Mouse (Mus musculus): ENCODE data around the gene Ago1.

Gene Ago1

DNA sequence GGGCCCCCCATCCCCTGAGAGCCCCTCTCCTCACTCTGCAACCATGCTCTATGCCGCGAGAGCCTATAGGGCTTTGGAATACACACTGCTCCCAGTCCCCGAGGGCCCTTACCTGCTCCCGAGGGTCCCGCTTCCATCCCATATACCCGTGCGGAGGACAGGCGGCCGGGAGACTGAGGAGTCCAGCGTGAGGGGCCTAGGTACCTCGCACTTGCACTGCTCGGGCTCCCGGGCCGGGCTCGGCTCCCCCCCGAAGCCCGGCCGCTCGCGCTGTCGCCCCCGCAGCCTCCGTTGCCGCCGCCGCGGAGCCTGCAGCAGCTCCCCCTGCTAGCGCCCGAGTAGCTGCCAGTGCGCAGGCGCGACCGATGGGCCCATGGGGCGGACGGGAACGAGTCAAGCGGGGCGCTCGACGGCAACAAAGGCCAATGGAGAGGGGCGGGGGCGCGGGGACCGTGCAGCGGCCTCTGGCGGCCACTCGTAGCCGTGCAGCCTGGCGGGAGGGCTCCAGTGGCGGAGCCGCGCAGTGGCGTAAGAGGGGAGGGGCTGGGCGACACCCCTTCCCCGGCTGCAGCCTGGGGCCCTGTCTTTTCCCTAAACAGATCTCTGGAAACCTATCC is at the start of gene Ago1:
Gene Ago1, minus strand, starts transcription at position 299 of the 617 bp plus-strand sequence.
- peak; percentile 96 for DNase-seq

GRCm38 (mm10) chr4:126512308-126513066 is 44.1 kb upstream of the Ago1 start:
- no peak for DNase-seq

GRCm38 (mm10) chr4:126511013-126511412 is 42.6 kb upstream of the Ago1 start:
- no peak for DNase-seq

GRCm38 (mm10) chr4:126509072-126509471 is 40.7 kb upstream of the Ago1 start:
- no peak for DNase-seq

DNA sequence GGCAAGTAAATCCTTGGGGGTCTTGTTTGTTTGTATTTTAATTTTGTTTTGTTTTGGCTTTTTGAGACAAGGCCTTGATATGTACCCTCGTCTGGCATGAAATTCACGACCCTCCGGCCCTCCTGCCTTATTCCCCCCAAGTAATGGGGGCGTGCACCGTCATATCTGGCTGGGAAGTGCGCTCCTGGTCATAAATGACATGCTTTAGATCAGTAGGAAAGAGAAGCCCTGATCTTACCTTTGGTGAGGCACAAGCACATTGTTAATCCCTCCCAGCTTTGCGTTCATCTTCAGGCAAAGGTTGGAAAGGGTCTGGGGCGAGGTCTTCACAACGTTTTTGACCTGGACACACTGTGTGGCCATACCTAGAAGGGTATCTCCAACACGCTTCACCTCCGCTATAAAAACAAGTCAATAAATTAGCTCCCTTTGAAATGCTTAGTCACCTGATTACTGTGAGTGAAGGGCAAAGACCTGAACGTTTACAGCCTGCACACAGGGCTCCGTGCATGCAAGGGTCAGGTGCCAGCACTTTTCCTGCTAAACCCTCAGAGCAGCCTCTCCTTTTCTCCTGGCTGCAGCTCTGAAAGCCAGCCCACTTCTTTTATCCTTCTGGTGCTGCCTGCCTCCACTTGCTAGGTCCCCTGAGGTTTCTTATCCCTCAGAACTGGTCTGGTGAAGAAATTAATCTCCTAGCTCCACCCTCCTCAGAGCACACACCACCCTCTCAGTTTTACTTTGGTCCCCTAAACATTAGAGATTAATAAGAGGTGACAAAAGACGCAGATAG is 39.9 kb upstream of the Ago1 start:
- no peak for DNase-seq

DNA sequence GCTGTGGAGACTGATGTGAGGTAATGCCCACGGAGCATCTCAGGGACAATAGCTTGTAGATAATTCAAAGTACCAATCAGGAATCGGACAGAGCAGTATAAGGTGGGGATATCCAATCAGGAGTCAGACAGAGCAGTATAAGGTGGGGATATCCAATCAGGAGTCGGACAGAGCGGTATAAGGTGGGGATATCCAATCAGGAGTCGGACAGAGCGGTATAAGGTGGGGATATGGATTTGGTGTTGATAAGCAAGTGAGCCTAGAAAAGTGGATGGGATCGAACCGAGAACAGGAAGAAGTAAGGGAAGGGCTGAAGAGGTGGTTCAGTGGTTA is 34.6 kb upstream of the Ago1 start:
- DNase-seq: no peak

DNA sequence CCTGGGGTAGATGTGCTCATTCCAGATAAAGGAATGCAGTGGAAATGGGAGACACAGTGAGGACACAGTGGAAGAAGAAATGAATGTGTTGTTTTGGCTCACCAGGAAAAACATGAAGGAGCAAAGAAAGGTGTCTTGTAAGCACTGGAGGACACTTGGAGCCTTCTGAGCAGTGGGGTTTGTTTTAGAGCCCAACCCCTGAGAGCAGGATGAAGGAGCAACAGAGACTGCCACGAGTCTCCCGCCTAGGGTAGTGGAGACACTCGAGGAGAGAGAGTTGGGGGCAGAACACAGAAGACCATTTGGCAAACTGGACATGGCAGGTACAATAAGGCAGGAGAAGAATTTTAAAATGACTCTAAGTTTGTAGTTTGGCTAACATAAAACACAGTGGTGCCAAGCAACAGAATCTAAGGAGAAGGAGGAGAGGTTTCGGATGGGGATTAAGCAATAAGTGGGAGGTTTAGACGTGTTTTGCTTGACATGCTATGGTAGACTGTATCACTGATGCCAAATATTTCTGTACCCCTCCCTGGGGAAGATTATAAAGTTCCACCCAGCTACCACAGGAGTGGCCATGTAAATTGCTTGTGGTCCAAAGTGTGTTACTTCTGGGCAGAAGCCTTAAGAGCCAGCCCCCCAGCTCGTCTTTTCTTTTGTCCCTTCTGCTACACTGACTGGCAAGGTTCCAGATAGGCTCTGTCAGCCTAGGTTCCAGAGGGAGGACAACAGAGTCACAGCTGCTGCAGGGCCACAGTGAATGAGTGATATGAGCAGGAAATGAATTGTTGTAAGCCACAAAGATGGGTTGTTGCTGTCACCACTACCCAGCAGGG is 34.0 kb upstream of the Ago1 start:
- DNase-seq: no peak

DNA sequence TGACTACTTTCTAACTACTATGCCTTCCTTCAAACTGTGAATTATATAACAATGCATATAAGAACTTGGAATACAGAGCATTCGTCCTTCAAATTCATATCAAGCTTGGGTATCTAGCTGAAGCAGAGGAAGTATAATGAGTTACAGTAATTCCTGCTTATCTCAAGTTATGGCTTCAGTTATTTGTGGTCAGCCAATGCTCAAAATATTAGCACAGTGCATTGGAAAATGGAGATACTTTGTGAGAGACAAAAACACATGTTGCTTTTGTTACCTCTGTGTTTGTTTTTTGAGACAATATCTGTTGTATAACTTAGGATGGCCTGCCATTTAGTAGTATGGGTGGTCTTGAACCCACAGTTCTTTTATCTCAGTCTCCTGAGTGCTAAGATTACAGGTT is 30.2 kb upstream of the Ago1 start:
- DNase-seq: no peak

- no peak for DNase-seq
These were observed 28.6 kb upstream of the Ago1 start for GRCm38 (mm10) chr4:126496963-126497362.

GRCm38 (mm10) chr4:126495942-126496790 is 27.8 kb upstream of the Ago1 start:
- DNase-seq: no peak

DNA sequence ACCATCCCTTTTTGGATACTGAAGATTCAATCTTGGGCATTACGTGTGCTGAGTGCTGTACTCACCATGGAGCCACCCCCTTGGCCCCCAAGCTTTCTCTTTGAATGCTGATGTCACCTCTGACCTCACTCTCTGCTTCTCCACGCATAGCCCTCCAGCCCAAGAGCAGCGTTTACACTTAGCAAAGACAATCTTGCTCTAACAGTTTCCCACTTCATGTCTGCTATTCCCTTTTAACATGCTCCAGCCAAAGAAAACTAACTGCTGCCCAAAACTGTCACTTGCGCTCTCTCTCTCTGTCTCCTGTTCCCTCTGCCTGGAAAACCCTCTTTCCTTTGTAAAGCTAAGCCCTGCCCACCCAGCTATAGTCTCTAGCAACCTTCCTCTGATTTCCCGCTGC is 27.1 kb upstream of the Ago1 start:
- DNase-seq: no peak

- DNase-seq: no peak
These were observed 25.0 kb upstream of the Ago1 start for GRCm38 (mm10) chr4:126493416-126493815.

GRCm38 (mm10) chr4:126491977-126492376 is 23.6 kb upstream of the Ago1 start:
- no peak for DNase-seq

DNA sequence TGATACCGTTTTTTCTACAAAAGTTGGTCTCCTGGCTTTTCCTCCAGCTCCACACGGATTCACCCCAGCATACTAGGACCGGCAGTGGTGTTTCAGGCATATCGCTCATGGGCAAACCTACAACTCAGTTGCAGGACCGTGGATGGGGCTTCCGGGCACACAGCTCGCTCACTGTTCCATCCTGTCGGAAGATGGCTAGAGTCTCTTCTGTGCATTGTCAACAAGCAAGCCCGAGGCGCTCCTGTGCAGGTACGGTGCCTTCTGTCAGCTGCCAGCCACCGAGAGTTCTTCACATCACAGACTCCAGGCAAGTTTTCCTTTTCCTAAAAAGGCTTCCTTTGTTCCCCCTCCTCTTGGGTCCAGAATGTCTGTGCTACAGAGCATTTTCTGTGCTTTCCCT is 22.3 kb upstream of the Ago1 start:
- DNase-seq: no peak

DNA sequence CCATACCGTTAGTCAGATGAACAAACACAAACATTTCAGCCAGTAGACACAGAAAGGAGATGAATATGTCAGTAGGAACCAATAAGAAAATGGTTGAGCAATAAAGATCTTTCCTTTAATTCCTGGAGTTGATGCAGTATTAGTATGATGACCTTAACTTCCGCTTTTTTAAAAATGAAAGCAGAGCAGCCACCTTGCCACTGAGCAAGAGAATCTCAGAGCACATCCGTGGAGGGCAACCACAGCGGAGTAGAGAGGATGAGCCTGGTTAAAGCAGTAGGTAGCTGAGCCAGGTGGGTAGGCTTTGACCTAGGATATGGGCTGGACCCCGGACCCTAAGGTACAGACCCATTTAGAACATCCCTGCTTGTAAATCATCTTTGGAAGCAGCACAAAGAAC is 21.4 kb upstream of the Ago1 start:
- DNase-seq: no peak

- no peak for DNase-seq
These were observed 17.8 kb upstream of the Ago1 start for GRCm38 (mm10) chr4:126486217-126486616.

DNA sequence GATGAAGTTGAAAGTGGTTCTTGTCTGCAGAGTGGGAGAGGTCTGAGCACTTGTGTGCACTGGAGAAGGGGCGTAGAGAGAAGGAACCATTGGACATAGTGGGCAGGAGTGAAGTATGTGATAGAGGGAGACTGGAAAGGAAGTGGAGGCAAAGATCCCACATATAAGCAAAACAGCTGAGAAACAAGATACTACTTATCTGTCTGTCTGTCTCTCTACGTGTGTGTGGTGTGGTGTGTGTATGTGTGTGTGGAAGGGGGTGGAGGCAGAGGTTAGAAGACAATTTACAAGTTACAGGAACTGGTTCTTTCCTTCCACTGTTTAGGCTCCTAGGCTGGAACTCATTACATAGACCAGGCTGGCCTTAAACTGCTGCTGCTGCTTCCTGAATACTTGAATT is 16.7 kb upstream of the Ago1 start:
- DNase-seq: no peak

DNA sequence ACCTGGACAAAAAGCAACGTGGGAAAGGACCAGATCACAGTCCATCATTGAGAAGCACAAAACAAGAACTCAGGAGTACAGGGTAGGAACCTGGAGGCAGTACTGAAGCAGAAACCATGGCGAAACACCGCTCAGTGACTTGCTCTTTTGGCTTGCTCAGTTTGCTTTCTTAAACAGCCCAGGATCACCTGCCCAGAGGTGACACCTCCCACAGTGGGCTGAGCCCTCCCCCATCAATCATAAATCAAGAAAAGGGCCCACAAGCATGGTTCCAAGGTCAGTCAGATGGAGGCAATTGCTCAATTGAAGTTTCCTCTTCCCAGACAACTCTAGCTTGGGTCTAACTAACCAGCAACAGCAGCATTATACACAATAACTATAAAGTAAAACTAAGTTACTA is 15.5 kb upstream of the Ago1 start:
- DNase-seq: no peak

DNA sequence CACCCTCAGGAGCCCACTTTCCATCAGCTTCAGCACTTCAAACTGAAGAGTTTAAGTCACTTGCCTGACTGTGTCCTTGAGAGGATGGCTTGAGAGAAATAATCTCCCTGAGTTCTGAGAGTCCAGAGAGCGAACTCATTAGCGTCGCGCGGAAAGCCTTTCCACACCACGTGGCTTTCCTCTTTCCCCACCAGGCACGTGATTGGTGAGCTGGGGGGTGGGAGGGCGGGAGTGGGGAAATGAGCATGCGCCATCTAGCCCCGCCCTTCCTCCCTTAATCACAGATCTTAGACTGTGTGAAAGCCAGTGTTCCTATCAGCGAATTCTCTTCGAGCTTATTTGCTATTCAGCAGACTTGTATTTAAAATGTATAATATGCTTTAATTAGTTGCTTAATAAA is 14.6 kb upstream of the Ago1 start:
- DNase-seq: no peak

DNA sequence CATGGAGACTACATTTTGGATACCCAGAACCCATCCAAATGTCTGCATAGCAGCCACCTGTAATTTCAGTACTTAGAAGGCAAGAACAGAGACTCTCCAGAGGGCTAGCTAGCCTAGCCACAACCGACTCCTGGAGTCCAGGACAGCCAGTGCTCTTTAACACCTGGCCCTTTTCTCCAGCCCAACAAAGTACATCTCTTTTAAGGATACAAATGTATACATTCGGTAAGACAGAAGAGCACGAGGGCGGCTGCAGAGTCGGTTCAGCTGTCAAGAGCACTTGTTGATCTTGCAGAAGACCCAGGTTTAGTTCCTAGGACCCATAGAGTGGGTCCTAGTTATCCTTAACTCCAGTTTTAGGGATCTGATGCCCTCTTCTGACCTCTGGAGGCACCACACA is 13.1 kb upstream of the Ago1 start:
- DNase-seq: no peak

DNA sequence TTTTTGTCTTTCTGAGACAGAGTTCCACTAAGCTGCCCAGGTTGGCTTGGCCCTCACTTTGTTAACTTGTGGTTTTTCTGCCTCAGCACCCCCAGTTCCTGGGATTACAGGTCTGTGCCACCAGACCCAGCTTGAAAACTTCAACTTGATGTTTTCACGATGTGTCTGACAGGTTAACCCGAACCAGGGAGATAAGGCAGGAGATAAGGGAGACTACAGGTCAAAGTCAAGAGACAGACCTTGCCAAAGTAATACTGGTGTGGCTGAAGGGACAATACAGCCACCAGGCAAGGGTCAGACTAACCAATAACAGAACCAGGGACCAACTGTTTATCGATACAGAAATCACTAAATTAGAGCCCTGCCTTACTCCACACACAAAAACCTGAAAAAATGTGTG is 11.9 kb upstream of the Ago1 start:
- no peak for DNase-seq

DNA sequence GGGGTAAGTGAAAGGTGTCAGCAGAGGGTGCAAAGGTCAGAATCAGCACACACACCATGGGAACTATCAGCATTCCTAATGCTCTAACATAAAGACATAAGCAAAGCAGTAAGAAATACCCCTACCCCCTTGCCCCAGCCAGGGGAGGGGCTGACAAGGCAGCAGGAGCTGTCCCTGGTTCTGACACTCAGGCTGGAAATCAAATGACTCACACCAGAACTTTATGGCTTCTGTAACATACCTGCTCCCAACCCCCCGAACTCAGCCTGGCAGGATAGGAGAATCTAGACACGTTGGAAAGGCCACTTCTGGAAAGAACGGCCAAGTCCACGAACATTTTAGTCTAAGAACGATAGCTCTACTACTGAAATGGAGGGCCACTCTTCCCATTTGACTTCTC is 4.6 kb upstream of the Ago1 start:
- no peak for DNase-seq
